Mouse (Mus musculus) adrenal gland, adult 8-10 months (tissue): ENCODE data around the gene Tsr3. TPM values are rescaled to one million over a fixed set of nuclear protein-coding genes. Genes with fewer than 3 reads are reported as not detected.
A peak's percentile ranks its signal among the peaks of the same experiment; 100 is the strongest.

ENCODE experiments used
- DNase-seq: peaks from one replicate; pipeline ENCODE4 v3.0.0; 2022
- total RNA-seq, 4 experiments: library from RNA; stranded (reverse); gene quantifications; 2 replicates each; pipeline ENCODE4 v1.2.4; 2022

Gene Tsr3
- total RNA-seq, 4 experiments from 2014 or later: 23.4 to 35.5 (median 30.3) TPM

- no peak for DNase-seq
These were observed 4.3 kb downstream of the Tsr3 start for GRCm38 (mm10) chr17:25244239-25244638.

GRCm38 (mm10) chr17:25248033-25248750 is 8.2 kb downstream of the Tsr3 start:
- no peak for DNase-seq

- DNase-seq: no peak
These were observed 10.3 kb downstream of the Tsr3 start for GRCm38 (mm10) chr17:25250181-25250835.

GRCm38 (mm10) chr17:25252643-25253042 is 12.7 kb downstream of the Tsr3 start:
- no peak for DNase-seq

- DNase-seq: no peak
These were observed 13.8 kb downstream of the Tsr3 start for GRCm38 (mm10) chr17:25253760-25254159.

GRCm38 (mm10) chr17:25255110-25255509 is 15.1 kb downstream of the Tsr3 start:
- DNase-seq: no peak

- DNase-seq: no peak
These were observed 16.3 kb downstream of the Tsr3 start, which contains the start of gene Baiap3 for GRCm38 (mm10) chr17:25256140-25256754. Gene Baiap3, minus strand, starts transcription at chr17:25256364.

GRCm38 (mm10) chr17:25257804-25258261 is 17.9 kb downstream of the Tsr3 start:
- no peak for DNase-seq

GRCm38 (mm10) chr17:25264453-25264852 is 24.5 kb downstream of the Tsr3 start:
- DNase-seq: peak; percentile 75

- DNase-seq: no peak
These were observed 30.9 kb downstream of the Tsr3 start for GRCm38 (mm10) chr17:25270795-25271335.

GRCm38 (mm10) chr17:25272326-25272725 is 32.4 kb downstream of the Tsr3 start:
- no peak for DNase-seq

GRCm38 (mm10) chr17:25272951-25273705 is 33.2 kb downstream of the Tsr3 start:
- peak; percentile 84 for DNase-seq

GRCm38 (mm10) chr17:25273706-25274501 is 33.9 kb downstream of the Tsr3 start:
- peak; percentile 92 for DNase-seq

GRCm38 (mm10) chr17:25274571-25275346 is 34.8 kb downstream of the Tsr3 start, which contains the start of gene Ube2i:
Gene Ube2i, minus strand, starts transcription at chr17:25274622.
- DNase-seq: no peak

- no peak for DNase-seq
These were observed 35.9 kb downstream of the Tsr3 start for GRCm38 (mm10) chr17:25275833-25276232.

- DNase-seq: peak; percentile 55
These were observed 42.2 kb downstream of the Tsr3 start for GRCm38 (mm10) chr17:25282133-25282532.

GRCm38 (mm10) chr17:25285033-25285432 is 45.1 kb downstream of the Tsr3 start:
- DNase-seq: peak; percentile 57

- no peak for DNase-seq
These were observed 48.9 kb downstream of the Tsr3 start for GRCm38 (mm10) chr17:25288842-25289241.

GRCm38 (mm10) chr17:25290411-25290810 is 50.4 kb downstream of the Tsr3 start:
- DNase-seq: no peak
